Mouse (Mus musculus): ENCODE results near the gene Nkx1-2. TPM values are rescaled to one million over a fixed set of nuclear protein-coding genes. Genes with fewer than 3 reads are reported as not detected.

Gene Nkx1-2
- polyA plus RNA-seq, 1 experiment from 2014 or later = 6.8 TPM

DNA sequence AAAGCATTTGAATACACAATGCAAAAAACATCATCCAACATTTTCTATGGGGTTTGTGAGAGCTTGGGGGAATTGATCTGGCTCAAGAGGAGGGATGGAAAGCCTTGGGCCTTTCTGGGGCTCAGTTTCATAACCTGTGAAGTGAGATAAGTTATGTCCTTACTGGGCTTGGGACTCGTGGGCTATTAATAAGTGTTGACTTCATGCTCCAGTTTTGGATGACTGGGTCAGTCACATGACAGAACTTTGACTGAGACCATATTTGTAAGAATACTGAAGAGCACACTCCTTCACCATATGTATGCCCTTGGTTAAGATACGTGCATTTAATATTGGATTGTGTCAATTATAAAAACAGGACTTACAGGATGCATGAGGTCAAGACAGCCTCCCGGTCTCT lies 28.0 kb upstream of the Nkx1-2 start:
- 91% methylated on average over 3 of the region's 3 CpGs for WGBS
- Histone ChIP-seq H3K4me2 (replicated peaks; ENCODE audit: low read depth, low read length) (no peak overlapping the region), H3K9me3 (ENCODE audit: control insufficient read depth, low read length) (no peaks in the 10 kb centered on the region), H3K27me3 (ENCODE audit: control insufficient read depth, insufficient read depth, low read length) (no peaks in the 10 kb centered on the region), H3K4me1 (replicated peaks; ENCODE audit: control insufficient read depth, insufficient read depth, low read length) (no peaks in the 10 kb centered on the region), H3K4me3 (ENCODE audit: low read depth, low read length) (no peak overlapping the region), H3K36me3 (ENCODE audit: control insufficient read depth, insufficient read depth, low read length) (no peaks in the 10 kb centered on the region), H3K27ac (ENCODE audit: low read depth, low read length) (no peak overlapping the region), H3K9ac (ENCODE audit: low read depth, low read length) (no peak overlapping the region)
- ATAC-seq (ENCODE audit: low FRiP score) (no peak), DNase-seq (ENCODE audit: low spot score) (no peak)

DNA sequence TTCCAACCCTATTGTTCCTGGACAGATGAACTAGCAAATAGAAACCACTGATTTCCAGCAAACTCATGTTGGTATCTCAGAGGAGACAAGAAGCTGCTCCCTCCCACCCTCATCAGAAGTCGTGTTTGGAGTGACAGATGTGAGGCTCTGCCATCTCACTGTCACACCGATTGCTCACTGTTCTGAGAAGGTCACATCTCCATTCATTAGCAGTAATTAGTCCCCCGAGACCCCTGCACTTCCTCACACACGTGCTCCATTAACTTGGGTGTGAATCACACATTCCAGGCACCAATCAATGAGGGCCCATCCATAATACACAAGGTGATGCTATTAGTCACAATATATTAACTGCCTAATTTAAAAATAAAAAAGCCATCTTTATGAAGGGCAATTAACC lies 26.7 kb upstream of the Nkx1-2 start:
- ATAC-seq (ENCODE audit: low FRiP score) (no peak), DNase-seq (ENCODE audit: low spot score) (no peak)
- Histone ChIP-seq H3K36me3 (ENCODE audit: control insufficient read depth, insufficient read depth, low read length) (no peaks in the 10 kb centered on the region), H3K4me1 (replicated peaks; ENCODE audit: control insufficient read depth, insufficient read depth, low read length) (no peaks in the 10 kb centered on the region), H3K27ac (ENCODE audit: low read depth, low read length) (no peak overlapping the region), H3K9ac (ENCODE audit: low read depth, low read length) (no peak overlapping the region), H3K4me2 (replicated peaks; ENCODE audit: low read depth, low read length) (no peak overlapping the region), H3K27me3 (ENCODE audit: control insufficient read depth, insufficient read depth, low read length) (no peaks in the 10 kb centered on the region), H3K4me3 (ENCODE audit: low read depth, low read length) (no peak overlapping the region), H3K9me3 (ENCODE audit: control insufficient read depth, low read length) (no peaks in the 10 kb centered on the region)
- WGBS = 48% methylated on average over 4 of the region's 4 CpGs

DNA sequence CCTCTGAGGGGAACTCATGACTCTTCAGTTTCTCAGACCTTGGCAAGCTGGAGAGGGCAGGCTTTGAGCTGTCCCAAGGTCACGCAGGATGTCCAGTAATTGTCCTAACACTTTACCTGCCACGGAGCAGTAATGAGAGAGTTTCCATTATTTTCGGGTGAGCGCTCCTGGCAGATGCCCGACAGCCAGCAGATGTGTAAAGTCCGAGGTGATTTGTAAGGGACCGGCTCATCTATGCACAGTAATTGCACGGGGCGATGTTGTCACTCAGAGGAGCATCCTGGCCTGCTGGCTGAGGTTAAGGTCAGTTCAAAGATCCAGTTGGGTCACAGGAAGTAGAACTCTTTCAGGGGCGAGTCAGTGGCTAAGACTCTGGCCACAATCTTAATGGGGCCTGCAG lies 24.7 kb upstream of the Nkx1-2 start:
- ATAC-seq (ENCODE audit: low FRiP score) = no peak
- Histone ChIP-seq H3K9me3 (ENCODE audit: control insufficient read depth, low read length) (no peaks in the 10 kb centered on the region), H3K36me3 (ENCODE audit: control insufficient read depth, insufficient read depth, low read length) (no peaks in the 10 kb centered on the region), H3K4me3 (ENCODE audit: low read depth, low read length) (no peak overlapping the region), H3K4me2 (replicated peaks; ENCODE audit: low read depth, low read length) (no peak overlapping the region), H3K27ac (ENCODE audit: low read depth, low read length) (no peak overlapping the region), H3K9ac (ENCODE audit: low read depth, low read length) (no peak overlapping the region), H3K4me1 (replicated peaks; ENCODE audit: control insufficient read depth, insufficient read depth, low read length) (no peaks in the 10 kb centered on the region), H3K27me3 (ENCODE audit: control insufficient read depth, insufficient read depth, low read length) (no peaks in the 10 kb centered on the region)
- 76% methylated on average over 10 of the region's 10 CpGs for WGBS
- DNase-seq (ENCODE audit: low spot score) = no peak

DNA sequence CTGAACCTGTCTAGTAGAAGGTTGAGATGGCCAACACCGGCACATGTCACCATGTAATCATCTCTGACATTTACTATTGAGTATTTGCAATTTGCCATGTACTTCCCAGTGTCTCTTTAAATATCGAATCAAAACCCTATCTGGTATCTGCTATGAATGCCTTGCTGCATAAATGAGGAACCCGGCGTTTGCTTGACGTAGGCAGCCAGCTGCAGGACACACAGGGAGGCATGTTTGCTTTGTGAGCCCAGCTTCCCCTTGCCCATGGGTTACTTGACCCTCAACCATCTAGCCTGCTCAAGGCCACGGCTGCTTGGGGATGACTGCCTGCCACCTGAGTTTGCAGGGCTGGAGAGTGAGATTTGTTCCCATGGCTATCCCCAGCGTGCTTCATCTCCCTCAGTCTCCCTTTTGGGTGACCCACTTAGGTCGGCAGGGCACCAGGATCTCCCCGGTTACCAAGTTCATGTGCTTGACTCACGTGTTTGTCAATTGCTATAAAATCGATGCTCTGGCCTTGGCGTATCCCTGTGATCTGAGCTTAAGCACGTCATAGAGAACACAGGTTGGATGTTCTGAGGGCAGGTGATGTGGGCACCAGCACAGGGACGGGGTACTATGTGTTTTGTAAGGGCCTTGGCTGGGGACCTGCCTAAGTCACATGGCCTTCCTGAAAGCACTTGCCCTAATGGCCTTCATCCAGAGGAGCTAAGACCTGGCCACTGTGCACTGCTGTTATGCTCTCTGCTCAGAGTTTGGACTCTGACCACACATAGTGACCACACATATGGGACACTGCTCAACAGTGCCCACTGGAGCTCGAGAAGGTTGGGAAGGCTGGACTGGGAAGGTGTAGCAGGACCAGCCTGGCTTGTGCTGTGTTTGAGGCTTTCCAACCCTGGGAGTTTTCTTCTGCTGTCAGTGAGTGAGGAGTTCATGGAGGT lies 20.8 kb upstream of the Nkx1-2 start:
- Histone ChIP-seq H3K4me3 (ENCODE audit: low read depth, low read length) (no peak overlapping the region), H3K27ac (ENCODE audit: low read depth, low read length) (no peak overlapping the region), H3K9me3 (ENCODE audit: control insufficient read depth, low read length) (no peaks in the 10 kb centered on the region), H3K4me2 (replicated peaks; ENCODE audit: low read depth, low read length) (no peak overlapping the region), H3K9ac (ENCODE audit: low read depth, low read length) (no peak overlapping the region), H3K36me3 (ENCODE audit: control insufficient read depth, insufficient read depth, low read length) (no peaks in the 10 kb centered on the region), H3K27me3 (ENCODE audit: control insufficient read depth, insufficient read depth, low read length) (no peaks in the 10 kb centered on the region), H3K4me1 (replicated peaks; ENCODE audit: control insufficient read depth, insufficient read depth, low read length) (peaks cover 5% of the 10 kb centered on the region; the same call in 1 of the 2 replicates)
- 90% methylated on average over 15 of the region's 15 CpGs for WGBS
- no peak for DNase-seq (ENCODE audit: low spot score)
- no peak for ATAC-seq (ENCODE audit: low FRiP score)

DNA sequence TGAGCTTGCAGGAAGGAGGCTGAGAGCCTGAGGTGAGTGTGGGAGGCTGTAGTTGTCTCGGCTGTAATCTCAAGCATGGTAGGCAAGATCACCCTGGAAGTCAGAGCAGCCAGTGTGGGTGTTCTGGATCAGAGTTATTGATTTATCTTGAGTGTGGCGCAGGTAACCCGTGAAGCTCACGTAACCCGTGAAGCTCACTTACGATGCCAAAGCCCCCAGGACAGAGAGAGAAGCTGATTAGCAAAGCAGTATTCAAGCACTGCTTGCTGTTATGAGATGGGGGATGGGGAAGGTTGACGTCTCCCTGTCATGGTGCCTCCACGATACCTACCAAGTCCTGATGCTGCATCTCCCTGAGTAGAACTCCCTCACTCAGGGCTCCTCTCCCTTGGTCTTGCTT lies 20.1 kb upstream of the Nkx1-2 start:
- 89% methylated on average over 8 of the region's 8 CpGs for WGBS
- no peaks in the 10 kb centered on the region for H3K9me3 ChIP-seq (ENCODE audit: control insufficient read depth, low read length)
- H3K4me1 ChIP-seq (replicated peaks; ENCODE audit: control insufficient read depth, insufficient read depth, low read length) = peaks cover 6% of the 10 kb centered on the region; the same call in 1 of the 2 replicates
- H3K27ac ChIP-seq (ENCODE audit: low read depth, low read length) = no peak overlapping the region
- no peak overlapping the region for H3K4me3 ChIP-seq (ENCODE audit: low read depth, low read length)
- H3K4me2 ChIP-seq (replicated peaks; ENCODE audit: low read depth, low read length) = no peak overlapping the region
- DNase-seq (ENCODE audit: low spot score) (no peak), ATAC-seq (ENCODE audit: low FRiP score) (no peak)
- no peak overlapping the region for H3K9ac ChIP-seq (ENCODE audit: low read depth, low read length)
- no peaks in the 10 kb centered on the region for H3K27me3 ChIP-seq (ENCODE audit: control insufficient read depth, insufficient read depth, low read length)
- no peaks in the 10 kb centered on the region for H3K36me3 ChIP-seq (ENCODE audit: control insufficient read depth, insufficient read depth, low read length)

DNA sequence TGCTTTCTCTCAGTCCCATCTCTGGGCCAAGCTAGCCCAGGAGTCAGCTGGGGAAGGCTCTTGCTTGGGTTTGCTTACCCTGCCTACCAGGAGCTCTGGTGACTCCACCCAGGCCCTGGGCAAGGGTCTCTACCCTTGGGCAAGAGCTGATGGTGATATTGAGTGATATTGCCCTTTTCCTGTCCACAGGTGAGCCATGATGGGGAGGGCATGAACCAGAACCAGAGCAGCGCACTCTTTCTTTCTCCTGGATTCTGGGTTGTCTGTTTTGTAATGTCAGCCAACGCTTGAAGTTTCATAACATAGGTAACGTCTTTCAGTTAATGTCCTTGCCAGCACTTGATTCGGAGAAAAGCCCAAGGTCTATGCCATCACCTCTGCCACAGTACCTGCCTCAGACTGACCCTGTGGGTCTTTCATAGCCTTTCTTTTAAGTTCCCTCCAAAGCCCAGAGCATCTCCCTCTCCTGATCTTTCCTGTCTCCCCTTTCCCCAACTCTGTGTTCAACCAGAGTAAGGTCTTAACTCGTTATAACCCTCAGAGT lies 17.7 kb upstream of the Nkx1-2 start:
- no peaks in the 10 kb centered on the region for H3K9me3 ChIP-seq (ENCODE audit: control insufficient read depth, low read length)
- ATAC-seq (ENCODE audit: low FRiP score) (no peak), DNase-seq (ENCODE audit: low spot score) (no peak)
- H3K4me1 ChIP-seq (replicated peaks; ENCODE audit: control insufficient read depth, insufficient read depth, low read length) = peaks cover 6% of the 10 kb centered on the region; the same call in 1 of the 2 replicates
- no peaks in the 10 kb centered on the region for H3K27me3 ChIP-seq (ENCODE audit: control insufficient read depth, insufficient read depth, low read length)
- no peak overlapping the region for H3K9ac ChIP-seq (ENCODE audit: low read depth, low read length)
- H3K27ac ChIP-seq (ENCODE audit: low read depth, low read length) = no peak overlapping the region
- no peaks in the 10 kb centered on the region for H3K36me3 ChIP-seq (ENCODE audit: control insufficient read depth, insufficient read depth, low read length)
- 85% methylated on average over 5 of the region's 5 CpGs for WGBS
- H3K4me3 ChIP-seq (ENCODE audit: low read depth, low read length) = no peak overlapping the region
- no peak overlapping the region for H3K4me2 ChIP-seq (replicated peaks; ENCODE audit: low read depth, low read length)

DNA sequence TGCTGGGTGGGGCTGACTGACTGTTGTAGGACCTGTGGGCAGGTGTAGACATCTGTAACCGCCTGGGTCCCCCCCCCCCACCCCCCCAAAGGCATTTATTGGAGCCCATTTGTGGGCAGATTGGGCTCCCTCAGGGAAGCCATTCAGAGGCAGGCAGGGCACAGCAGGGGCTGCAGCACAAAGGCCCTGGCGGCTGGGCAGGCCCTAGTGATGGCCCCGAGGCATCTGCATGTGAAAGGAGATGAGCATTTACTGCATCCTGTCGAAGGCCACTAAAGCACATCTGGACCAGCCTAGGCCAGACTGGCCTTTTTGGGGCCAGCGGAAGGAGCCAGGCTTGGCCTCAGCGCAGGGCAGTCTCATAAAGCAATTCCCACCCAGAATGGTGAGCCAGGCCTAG lies 17.0 kb upstream of the Nkx1-2 start:
- WGBS = 10% methylated on average over 6 of the region's 6 CpGs
- no peak overlapping the region for H3K27ac ChIP-seq (ENCODE audit: low read depth, low read length)

DNA sequence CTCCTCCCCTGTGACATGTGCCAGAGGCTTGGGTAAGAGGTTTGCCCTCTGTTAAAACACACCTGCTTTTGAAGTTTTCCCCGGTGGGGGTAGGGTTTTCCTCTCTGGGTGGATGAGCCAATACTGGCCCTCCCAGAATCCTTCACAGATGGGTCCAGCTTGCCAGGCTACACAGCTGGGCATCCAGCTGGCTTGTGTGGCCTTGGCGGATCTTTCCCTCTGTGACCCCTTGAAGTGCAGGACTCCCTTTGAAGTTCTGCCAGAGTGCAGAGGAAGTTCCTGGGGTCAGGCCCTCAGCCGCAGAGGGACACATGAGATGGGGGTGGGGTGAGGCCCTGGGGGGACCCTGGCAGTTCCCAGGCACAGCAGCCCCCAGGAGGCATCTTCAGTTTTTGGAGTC lies 15.9 kb upstream of the Nkx1-2 start:
- H3K4me3 ChIP-seq (ENCODE audit: low read depth, low read length) = no peak overlapping the region
- H3K4me2 ChIP-seq (replicated peaks; ENCODE audit: low read depth, low read length) = no peak overlapping the region
- H3K4me1 ChIP-seq (replicated peaks; ENCODE audit: control insufficient read depth, insufficient read depth, low read length) = peaks cover 6% of the 10 kb centered on the region; the same call in 1 of the 2 replicates
- ATAC-seq (ENCODE audit: low FRiP score) (no peak), DNase-seq (ENCODE audit: low spot score) (no peak)
- no peaks in the 10 kb centered on the region for H3K36me3 ChIP-seq (ENCODE audit: control insufficient read depth, insufficient read depth, low read length)
- no peaks in the 10 kb centered on the region for H3K27me3 ChIP-seq (ENCODE audit: control insufficient read depth, insufficient read depth, low read length)
- H3K27ac ChIP-seq (ENCODE audit: low read depth, low read length) = no peak overlapping the region
- WGBS = 13% methylated on average over 3 of the region's 3 CpGs
- H3K9me3 ChIP-seq (ENCODE audit: control insufficient read depth, low read length) = no peaks in the 10 kb centered on the region
- H3K9ac ChIP-seq (ENCODE audit: low read depth, low read length) = no peak overlapping the region

More for the DNA sequence above, 17.0 kb upstream of the Nkx1-2 start:
- DNase-seq (ENCODE audit: low spot score) = peak; percentile 15
- Histone ChIP-seq H3K9ac (ENCODE audit: low read depth, low read length) (no peak overlapping the region), H3K27me3 (ENCODE audit: control insufficient read depth, insufficient read depth, low read length) (no peaks in the 10 kb centered on the region), H3K4me1 (replicated peaks; ENCODE audit: control insufficient read depth, insufficient read depth, low read length) (peaks cover 6% of the 10 kb centered on the region; the same call in 1 of the 2 replicates), H3K36me3 (ENCODE audit: control insufficient read depth, insufficient read depth, low read length) (no peaks in the 10 kb centered on the region), H3K4me3 (ENCODE audit: low read depth, low read length) (no peak overlapping the region), H3K9me3 (ENCODE audit: control insufficient read depth, low read length) (no peaks in the 10 kb centered on the region), H3K4me2 (replicated peaks; ENCODE audit: low read depth, low read length) (no peak overlapping the region)
- no peak for ATAC-seq (ENCODE audit: low FRiP score)

DNA sequence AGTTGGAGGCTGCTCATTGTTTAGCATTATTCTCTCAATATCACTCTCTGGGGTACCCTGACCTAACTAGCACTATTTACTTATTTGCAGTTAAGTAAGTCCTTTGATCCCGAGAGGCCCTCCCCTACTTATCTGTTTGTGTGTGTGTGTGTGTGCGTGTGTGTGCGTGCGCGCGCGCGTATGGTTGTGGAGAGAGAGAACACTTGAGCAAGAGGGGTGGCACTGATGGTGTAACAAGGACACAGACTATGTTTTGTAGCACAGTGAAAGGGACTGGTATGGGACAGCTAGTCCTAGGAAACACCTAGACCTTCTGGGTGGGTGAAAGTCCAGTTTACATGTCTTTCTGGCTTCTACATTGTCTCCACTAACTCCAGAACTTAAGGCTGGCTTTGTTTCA lies 12.1 kb upstream of the Nkx1-2 start:
- Histone ChIP-seq H3K4me1 (replicated peaks; ENCODE audit: control insufficient read depth, insufficient read depth, low read length) (peaks cover 6% of the 10 kb centered on the region; the same call in 1 of the 2 replicates), H3K36me3 (ENCODE audit: control insufficient read depth, insufficient read depth, low read length) (no peaks in the 10 kb centered on the region), H3K27me3 (ENCODE audit: control insufficient read depth, insufficient read depth, low read length) (no peaks in the 10 kb centered on the region), H3K27ac (ENCODE audit: low read depth, low read length) (no peak overlapping the region), H3K9me3 (ENCODE audit: control insufficient read depth, low read length) (no peaks in the 10 kb centered on the region), H3K4me3 (ENCODE audit: low read depth, low read length) (no peak overlapping the region), H3K9ac (ENCODE audit: low read depth, low read length) (no peak overlapping the region), H3K4me2 (replicated peaks; ENCODE audit: low read depth, low read length) (no peak overlapping the region)
- WGBS = 96% methylated on average over 8 of the region's 8 CpGs
- DNase-seq (ENCODE audit: low spot score) (no peak), ATAC-seq (ENCODE audit: low FRiP score) (no peak)

Data from hindbrain, embryonic 11.5 days (tissue).